Mouse (Mus musculus) forebrain, embryonic 15.5 days (tissue): ENCODE measurements around the gene Prl4a1. TPM values are rescaled to one million over a fixed set of nuclear protein-coding genes. Genes with fewer than 3 reads are reported as not detected.
"Not testable (repeated sequence)": the region's sequence is repeated elsewhere in the genome, so short reads cannot be mapped to it uniquely, and the experiment has no call there.

ENCODE experiments used
- ATAC-seq: fragments of 200-750 bp; cut with Nextera tagmentation; replicated peaks from 2 replicates; pipeline ENCODE4 v1.8.0; 2017; ENCODE audit warnings: mild to moderate bottlenecking, moderate TSS enrichment, moderate library complexity
- H3K27ac ChIP-seq: fragments of 300-500 bp; sonication (generic); replicated peaks from 2 replicates; pipeline ENCODE4 v1.5.1; 2015; ENCODE audit warnings: mild to moderate bottlenecking, inconsistent platforms
- H3K27me3 ChIP-seq: fragments of 300-500 bp; sonication (generic); 2 replicates; pipeline ENCODE4 v1.6.1; 2015; ENCODE audit warnings: inconsistent platforms
- H3K36me3 ChIP-seq: fragments of 300-500 bp; sonication (generic); 2 replicates; pipeline ENCODE4 v1.6.1; 2015; ENCODE audit warnings: mild to moderate bottlenecking, inconsistent platforms
- H3K4me1 ChIP-seq: fragments of 300-500 bp; sonication (generic); 2 replicates; pipeline ENCODE4 v1.6.1; 2015; ENCODE audit warnings: inconsistent platforms
- H3K4me2 ChIP-seq: fragments of 300-500 bp; sonication (generic); replicated peaks from 2 replicates; pipeline ENCODE4 v1.6.1; 2015; ENCODE audit warnings: mild to moderate bottlenecking, inconsistent platforms
- H3K4me3 ChIP-seq: fragments of 300-500 bp; sonication (generic); 2 replicates; pipeline ENCODE4 v1.5.1; 2015; ENCODE audit warnings: mild to moderate bottlenecking, inconsistent platforms
- H3K9ac ChIP-seq: fragments of 300-500 bp; sonication (generic); replicated peaks from 2 replicates; pipeline ENCODE4 v1.6.1; 2015; ENCODE audit warnings: mild to moderate bottlenecking, inconsistent platforms
- H3K9me3 ChIP-seq: fragments of 300-500 bp; sonication (generic); 2 replicates; pipeline ENCODE4 v1.6.1; 2016; ENCODE audit warnings: inconsistent platforms
- WGBS: fragments of 180-500 bp; shearing (Covaris S2); methylation state at CpG from one replicate; pipeline ENCODE4 v1.1.7; 2015; ENCODE audit warnings: mixed read lengths; 5-methylcytosine and 5-hydroxymethylcytosine counted together
- polyA plus RNA-seq: library from polyadenylated mRNA; unstranded; fragments of >200 nt; fragmentation: Nextera tagmentation; extraction: Ambion mirVana; gene quantifications from 2 replicates; pipeline ENCODE4 v1.2.1, GENCODE M21; 2015

Gene Prl4a1
- not detected in 2 replicates for polyA plus RNA-seq

GRCm38 (mm10) chr13:28015912-28016311 lies at the start of gene Prl4a1:
Prl4a1 (plus strand) TSS chr13:28016212.
- Histone ChIP-seq H3K9me3 (no peaks in the 10 kb centered on the region), H3K27me3 (no peaks in the 10 kb centered on the region), H3K4me1 (no peaks in the 10 kb centered on the region), H3K4me3 (no peak within 1 kb of the TSS), H3K4me2 (no peak within 1 kb of the TSS), H3K9ac (no peak within 1 kb of the TSS), H3K27ac (no peak within 1 kb of the TSS), H3K36me3 (no peaks in the 10 kb centered on the region)
- ATAC-seq, result no peak
- 93% methylated on average over 3 of the region's 3 CpGs for WGBS

GRCm38 (mm10) chr13:27972931-27973330 lies 43.1 kb upstream of the Prl4a1 start:
- no peak overlapping the region for H3K4me2 ChIP-seq
- WGBS, result 92% methylated on average over 1 of the region's 1 CpGs
- no peak overlapping the region for H3K4me3 ChIP-seq
- H3K9ac ChIP-seq, result no peak overlapping the region
- H3K4me1 ChIP-seq, result no peaks in the 10 kb centered on the region
- no peak overlapping the region for H3K27ac ChIP-seq
- H3K36me3 ChIP-seq, result no peaks in the 10 kb centered on the region
- H3K27me3 ChIP-seq, result no peaks in the 10 kb centered on the region
- H3K9me3 ChIP-seq, result no peaks in the 10 kb centered on the region
- ATAC-seq, result no peak

GRCm38 (mm10) chr13:27974281-27974680 lies 41.7 kb upstream of the Prl4a1 start:
- not testable (repeated sequence) for ATAC-seq, H3K9me3 ChIP-seq, H3K9ac ChIP-seq, H3K4me3 ChIP-seq, H3K4me1 ChIP-seq, H3K27ac ChIP-seq, H3K27me3 ChIP-seq, H3K36me3 ChIP-seq, H3K4me2 ChIP-seq
- 72% methylated on average over 2 of the region's 2 CpGs for WGBS

- H3K36me3 ChIP-seq, result no peaks in the 10 kb centered on the region
- no peak overlapping the region for H3K4me3 ChIP-seq
- no peak overlapping the region for H3K27ac ChIP-seq
- ATAC-seq, result 0 out of 2 replicates have a peak, but pooled peaks have one; percentile 38
- WGBS, result 49% methylated on average over 2 of the region's 2 CpGs
- no peaks in the 10 kb centered on the region for H3K9me3 ChIP-seq
- no peak overlapping the region for H3K4me2 ChIP-seq
- H3K9ac ChIP-seq, result no peak overlapping the region
- H3K27me3 ChIP-seq, result no peaks in the 10 kb centered on the region
- H3K4me1 ChIP-seq, result no peaks in the 10 kb centered on the region
Measured at GRCm38 (mm10) chr13:27977646-27978045, 38.4 kb upstream of the Prl4a1 start.

- not testable (repeated sequence) for H3K36me3 ChIP-seq, H3K27me3 ChIP-seq, H3K9ac ChIP-seq, H3K4me3 ChIP-seq, H3K9me3 ChIP-seq, ATAC-seq, H3K4me1 ChIP-seq, H3K27ac ChIP-seq, H3K4me2 ChIP-seq
- WGBS, result 83% methylated on average over 3 of the region's 3 CpGs
Measured at GRCm38 (mm10) chr13:27996557-27996956, 19.5 kb upstream of the Prl4a1 start.

- H3K9ac ChIP-seq, result no peak overlapping the region
- no peaks in the 10 kb centered on the region for H3K4me1 ChIP-seq
- no peak overlapping the region for H3K27ac ChIP-seq
- no peaks in the 10 kb centered on the region for H3K27me3 ChIP-seq
- no peak overlapping the region for H3K4me3 ChIP-seq
- H3K9me3 ChIP-seq, result no peaks in the 10 kb centered on the region
- no peak for ATAC-seq
- H3K36me3 ChIP-seq, result no peaks in the 10 kb centered on the region
- H3K4me2 ChIP-seq, result no peak overlapping the region
Measured at GRCm38 (mm10) chr13:28029330-28029729, 13.3 kb downstream of the Prl4a1 start.

GRCm38 (mm10) chr13:28069315-28069714 lies 53.3 kb downstream of the Prl4a1 start:
- Histone ChIP-seq H3K9ac (no peak overlapping the region), H3K4me1 (no peaks in the 10 kb centered on the region), H3K4me3 (no peak overlapping the region), H3K4me2 (no peak overlapping the region), H3K9me3 (no peaks in the 10 kb centered on the region), H3K27ac (no peak overlapping the region), H3K36me3 (no peaks in the 10 kb centered on the region), H3K27me3 (no peaks in the 10 kb centered on the region)
- WGBS, result 88% methylated on average over 3 of the region's 3 CpGs
- no peak for ATAC-seq

Other genes with a start within 250 kb of the Prl4a1 start
- not detected in 2 replicates for gene Prl7c1, start 235.4 kb upstream of the Prl4a1 start, polyA plus RNA-seq
- gene Prl2a1, start 214.6 kb upstream of the Prl4a1 start, polyA plus RNA-seq, result not detected in 2 replicates
- not detected in 2 replicates for gene Prl2c1, start 166.9 kb upstream of the Prl4a1 start, polyA plus RNA-seq
- not detected in 2 replicates for gene Prl5a1, start 126.3 kb downstream of the Prl4a1 start, polyA plus RNA-seq
- 2.1 and 2.4 TPM in 2 replicates for gene Gm11361, start 241.3 kb downstream of the Prl4a1 start, polyA plus RNA-seq